Mouse (Mus musculus) gastrocnemius, postnatal 10 days (tissue): ENCODE results near the gene Bag2. TPM values are rescaled to one million over a fixed set of nuclear protein-coding genes. Genes with fewer than 3 reads are reported as not detected.
"Not testable (repeated sequence)": the region's sequence is repeated elsewhere in the genome, so short reads cannot be mapped to it uniquely, and the experiment has no call there.

ENCODE experiments used
- DNase-seq: peaks from one replicate; pipeline ENCODE4 v3.0.0; 2021; ENCODE audit warnings: mixed read lengths
- total RNA-seq, 2 experiments: library from RNA; stranded (reverse); gene quantifications; 2 replicates each; pipeline ENCODE4 v1.2.3; 2021

Bag2 gene
- total RNA-seq, 2 experiments from 2014 or later: 27.2 to 27.6 TPM

DNA sequence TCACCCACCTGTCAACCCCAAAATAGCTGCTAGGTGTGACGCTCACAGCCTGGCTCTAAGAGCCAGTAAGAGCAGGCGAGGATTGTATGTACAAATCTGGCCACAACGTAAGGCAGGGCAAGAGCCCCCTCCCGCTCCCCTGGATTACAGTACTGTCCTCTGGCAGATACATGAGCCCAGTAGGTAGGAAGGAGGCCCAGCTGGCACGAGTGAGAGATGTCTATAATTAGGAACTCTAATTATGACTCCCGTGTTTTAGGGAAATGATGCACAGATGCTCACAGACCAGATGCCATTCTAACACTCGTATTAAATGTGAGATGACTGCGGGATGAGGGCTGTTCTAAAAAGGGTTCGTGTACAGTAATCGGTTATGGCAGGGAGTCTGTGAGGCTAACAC lies 6.3 kb downstream of the Bag2 start:
- no peak for DNase-seq

DNA sequence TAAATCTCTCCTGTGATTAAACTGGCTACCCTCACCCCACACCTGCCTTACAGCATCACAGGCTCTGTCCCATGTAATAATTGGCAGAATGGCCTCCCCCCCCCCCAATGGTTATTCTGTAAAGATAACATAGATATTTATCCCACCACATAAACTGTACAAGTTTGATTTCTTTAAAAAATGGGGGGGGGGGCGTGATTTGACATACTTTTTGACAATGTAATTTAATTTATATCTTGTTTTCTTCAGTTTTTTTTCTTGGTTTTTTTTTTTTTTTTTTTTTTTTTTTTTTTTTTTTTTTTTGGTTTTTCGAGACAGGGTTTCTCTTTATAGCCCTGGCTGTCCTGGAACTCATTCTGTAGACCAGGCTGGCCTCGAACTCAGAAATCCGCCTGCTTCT lies 7.9 kb downstream of the Bag2 start:
- DNase-seq: not testable (repeated sequence)

DNA sequence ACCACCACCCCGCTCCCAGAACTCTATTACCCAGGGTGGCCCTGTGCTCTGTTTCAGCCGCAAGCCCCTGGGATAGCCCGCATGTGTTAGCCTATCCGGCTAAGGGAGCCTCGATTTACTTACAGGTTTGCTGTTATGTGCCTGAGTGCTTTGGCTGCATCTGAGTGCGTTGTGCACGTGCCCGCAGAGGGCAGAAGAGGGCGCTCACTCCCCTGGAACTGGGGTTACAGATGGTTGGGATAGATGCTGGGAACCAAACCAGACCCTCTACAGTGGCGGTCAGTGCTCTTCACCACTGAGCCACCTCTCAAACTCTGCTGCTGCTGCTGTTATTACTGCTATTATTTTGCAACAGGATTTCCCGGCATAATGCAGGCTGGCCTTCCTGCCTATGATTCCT lies 8.5 kb downstream of the Bag2 start:
- DNase-seq: no peak

DNA sequence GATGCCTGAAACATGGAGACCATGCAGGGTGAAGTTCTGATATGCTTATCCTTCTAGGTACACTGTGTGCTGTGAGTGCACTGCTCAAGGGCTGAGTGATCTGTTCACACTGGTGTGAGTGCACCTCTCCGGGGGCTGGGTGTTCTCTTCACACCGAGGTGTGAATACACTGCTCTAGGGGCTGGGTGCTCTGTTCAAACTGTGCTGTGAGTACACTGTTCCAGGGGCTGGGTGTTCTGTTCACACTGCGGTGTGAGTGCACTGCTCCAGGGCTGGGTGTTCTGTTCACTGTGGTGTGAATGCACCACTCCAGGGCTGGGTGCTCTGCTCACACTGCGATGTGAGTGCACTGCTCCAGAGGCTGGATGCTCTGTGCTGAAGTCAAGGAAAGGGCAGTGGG lies 11.7 kb downstream of the Bag2 start:
- DNase-seq: no peak

DNA sequence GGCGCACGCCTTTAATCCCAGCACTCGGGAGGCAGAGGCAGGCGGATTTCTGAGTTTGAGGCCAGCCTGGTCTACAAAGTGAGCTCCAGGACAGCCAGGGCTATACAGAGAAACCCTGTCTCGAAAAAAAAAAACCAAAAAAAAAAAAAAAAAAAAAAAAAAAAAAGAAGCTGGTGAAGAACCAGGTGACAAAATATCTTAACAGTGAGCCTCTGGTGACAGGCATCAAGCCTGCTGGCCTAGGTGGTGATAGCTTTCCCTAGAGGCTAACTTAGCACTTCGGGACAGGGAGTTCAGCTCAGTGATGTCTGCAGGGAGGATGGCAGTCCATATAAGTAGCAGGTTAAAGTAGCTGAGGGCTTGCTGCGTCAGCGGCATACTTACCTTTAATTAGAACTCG lies 12.8 kb downstream of the Bag2 start:
- not testable (repeated sequence) for DNase-seq

DNA sequence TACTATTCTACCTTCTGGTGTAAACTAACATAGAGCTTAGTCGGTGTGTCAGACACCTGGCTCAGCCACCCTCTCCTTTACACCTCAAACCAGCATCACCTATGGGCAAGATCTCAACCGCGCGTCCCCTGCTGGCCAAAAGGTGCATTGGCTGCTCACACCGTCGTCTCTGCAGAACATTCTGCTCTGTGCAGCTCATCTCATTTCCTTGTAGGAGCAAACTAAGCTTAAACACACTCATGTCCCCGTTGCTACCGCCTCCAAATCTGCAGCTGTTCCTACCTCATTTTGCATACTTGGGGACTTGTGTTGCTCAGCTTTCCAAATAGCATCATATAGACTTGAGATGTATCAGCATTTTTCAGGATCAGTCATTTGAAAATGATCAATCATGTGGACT lies 14.7 kb downstream of the Bag2 start:
- DNase-seq: no peak

DNA sequence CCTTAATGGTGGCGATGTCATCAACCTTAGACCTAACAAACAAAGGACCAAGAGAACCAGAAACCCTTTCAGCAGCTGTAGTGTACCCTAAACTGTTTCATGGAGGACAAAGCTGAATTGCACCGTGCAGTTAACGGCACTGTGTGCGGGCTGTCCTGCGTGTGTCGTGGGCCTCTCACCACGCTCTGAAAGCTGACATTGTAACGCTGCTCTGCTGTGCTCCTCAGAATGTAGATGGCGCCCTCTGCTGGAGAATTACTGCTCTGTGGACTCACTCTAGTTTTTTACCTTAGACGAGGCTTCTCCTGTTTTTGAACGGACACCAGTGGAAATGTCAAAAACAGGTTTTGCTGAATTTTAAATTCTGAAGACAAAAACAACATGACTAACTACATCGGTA lies 18.3 kb downstream of the Bag2 start:
- DNase-seq: peak; percentile 88

DNA sequence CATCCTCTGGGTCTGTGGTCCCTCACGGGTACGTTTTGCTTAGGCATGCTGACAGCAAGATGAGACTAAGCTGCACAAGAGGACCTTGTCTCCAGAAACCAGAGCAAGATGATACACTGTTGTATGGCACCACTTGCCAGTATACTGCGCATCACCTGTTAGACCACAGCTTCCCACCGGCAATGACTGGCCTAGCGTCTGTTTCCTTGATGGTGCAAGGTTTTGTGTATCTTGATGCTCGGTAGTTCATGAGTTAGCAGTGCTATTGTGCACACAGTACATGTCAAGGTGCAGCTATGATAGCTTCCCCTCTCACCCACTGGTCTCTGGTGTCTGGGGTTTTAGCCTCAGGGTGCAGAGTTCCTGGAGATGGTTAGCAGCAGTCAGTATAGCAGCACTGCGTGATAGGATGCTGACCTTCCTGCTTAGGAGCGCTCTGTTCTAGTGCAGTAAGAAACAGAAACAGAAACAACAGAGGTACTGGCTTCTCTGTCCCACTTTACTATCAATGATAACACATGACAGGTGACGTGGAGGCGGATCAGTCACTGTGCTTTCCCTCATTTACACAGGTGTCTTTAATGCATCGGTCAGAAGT lies 18.8 kb downstream of the Bag2 start:
- no peak for DNase-seq

DNA sequence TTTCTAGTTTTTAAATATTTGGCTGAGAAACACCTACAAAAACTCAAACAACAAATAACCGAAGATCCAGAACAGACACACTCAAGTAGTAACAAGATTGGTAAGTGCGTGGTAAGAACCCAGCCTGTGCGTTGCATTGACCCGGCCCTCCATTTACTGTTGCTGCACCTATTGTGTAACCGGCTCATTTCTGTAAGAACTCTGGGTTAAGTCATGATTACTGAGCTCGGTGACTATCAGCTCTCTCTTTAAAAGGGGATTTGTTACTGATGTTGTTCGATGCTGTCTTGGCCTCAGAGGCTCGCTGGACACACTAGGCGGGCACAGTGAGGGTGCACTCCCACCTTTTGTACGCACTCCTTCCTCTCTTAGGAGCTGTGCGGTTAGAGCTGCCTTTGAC lies 19.3 kb downstream of the Bag2 start:
- DNase-seq: no peak

DNA sequence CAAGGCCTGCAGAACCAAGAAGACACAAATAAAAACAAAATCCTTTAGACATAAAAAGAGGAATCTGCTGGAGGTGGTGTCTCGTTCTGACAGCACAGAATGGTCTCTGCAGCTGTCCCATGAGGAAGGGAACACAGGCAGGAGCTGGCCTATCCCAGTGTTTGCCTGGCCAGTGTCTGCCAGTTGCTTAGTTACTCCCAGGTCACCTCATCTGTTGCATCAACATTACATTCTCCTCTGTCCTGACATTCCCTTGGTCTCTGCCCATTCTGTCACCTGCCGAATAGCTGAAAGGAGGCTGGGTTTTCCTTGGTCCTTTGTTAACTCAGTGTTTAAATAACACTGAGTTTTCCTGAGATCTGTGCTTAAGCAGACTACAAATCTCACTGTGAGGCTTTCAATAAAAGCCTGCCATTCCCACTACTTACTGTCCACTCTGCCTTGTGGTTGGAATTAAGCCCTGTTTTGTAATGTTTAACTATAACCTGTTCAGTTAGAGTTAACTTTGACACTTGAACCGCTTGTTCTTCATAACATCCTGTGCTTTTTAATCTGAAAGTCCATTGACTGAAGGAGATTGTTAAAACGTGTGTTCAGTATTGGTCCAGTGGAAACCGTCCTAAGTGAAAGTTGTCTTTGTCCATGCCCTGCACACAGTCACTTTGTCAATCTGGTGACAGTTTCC lies 23.5 kb downstream of the Bag2 start:
- no peak for DNase-seq

DNA sequence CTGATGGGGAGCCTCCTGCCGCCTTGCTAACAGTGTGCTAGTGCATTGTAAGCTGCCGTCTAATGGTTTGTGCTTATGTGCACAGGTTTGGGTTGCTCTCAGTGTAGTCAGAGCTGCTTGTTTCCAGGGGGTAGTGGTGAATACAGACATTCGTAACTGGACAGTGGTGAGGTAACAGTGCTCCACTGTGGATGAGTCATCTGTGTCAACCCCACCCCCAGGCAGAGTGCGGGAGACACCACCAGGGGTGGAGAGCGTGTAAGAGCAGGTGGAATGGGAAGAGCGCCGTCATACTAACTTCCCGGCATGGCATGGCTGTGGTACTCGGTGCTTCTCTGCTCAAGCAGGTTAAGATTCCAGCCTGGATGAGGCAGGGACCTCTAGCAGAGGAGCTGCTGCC lies 24.6 kb downstream of the Bag2 start:
- DNase-seq: no peak

DNA sequence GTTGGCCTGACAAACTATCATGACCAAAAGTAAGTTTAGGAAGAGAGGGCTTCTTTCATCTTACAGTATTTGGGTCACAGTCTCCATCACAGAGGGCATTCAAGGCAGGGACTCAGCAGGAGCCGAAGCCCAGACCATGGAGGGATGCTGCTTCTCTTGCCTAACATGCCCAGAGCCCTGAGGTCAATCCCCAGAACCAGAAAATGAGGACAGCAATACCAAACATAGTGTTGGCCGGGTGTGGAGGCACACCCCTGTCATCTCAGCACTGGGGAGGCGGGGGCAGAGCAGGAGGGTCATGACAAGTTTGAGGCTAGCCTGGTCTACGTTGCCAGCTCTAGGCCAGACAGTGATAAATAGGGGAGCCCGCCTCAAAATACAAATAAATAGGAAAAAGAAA lies 32.5 kb downstream of the Bag2 start:
- no peak for DNase-seq

DNA sequence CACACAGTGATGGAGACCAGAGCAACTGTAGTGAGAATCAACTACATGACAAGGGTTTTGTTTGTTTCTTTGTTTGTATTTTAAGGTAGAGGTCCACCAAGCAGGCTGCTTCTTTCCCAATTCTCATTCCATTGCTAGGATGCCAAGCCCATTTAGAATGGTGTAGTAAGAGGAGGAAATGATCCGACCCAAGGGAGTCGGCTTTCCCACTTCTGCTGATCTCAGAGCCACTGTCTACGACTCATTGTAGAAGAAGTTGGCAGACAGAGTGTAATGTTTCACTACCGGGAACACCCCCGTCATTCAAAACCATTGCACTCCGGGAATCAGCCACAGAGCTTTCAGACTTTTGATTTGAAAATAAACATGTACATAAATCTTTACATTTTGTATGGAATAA lies 33.1 kb downstream of the Bag2 start:
- no peak for DNase-seq

DNA sequence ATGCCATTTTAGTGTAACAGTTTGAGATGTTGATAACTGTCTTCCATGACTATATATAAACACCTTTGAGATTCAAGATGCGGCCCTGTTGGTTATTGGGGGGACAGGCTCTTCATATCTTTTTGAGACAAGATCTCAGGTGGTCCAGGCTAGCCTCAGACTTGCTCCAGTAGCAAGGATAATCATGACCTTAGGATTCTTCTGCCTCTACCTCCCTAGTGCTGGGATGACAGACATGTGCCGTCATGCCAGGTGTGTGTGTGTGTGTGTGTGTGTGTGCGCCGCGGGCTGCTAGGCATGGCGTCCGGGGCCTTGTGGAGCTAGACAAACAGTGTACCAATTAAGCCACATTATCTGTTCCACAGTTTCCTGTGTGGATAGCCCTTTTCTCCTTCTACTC lies 36.6 kb downstream of the Bag2 start:
- DNase-seq: no peak

DNA sequence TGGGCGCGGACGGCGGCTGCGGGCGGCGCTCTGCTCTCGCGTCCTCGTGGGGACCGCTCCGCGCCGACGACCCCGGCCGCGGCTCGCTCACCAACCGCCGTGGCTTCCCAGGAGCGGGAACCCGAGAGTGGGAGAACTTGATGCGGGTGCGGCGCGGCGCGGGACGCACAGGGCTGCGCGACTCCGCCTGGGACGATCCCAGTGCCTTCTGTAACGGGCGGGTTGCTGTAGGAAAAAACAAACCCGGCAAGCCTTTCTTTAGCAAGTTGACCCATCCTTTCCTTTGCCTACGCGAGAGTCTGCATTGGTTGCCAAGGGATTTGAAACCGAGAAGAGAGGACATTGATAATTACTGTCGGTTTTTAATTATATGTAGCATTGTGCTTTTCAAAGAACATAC lies 37.4 kb downstream of the Bag2 start:
- no peak for DNase-seq

DNA sequence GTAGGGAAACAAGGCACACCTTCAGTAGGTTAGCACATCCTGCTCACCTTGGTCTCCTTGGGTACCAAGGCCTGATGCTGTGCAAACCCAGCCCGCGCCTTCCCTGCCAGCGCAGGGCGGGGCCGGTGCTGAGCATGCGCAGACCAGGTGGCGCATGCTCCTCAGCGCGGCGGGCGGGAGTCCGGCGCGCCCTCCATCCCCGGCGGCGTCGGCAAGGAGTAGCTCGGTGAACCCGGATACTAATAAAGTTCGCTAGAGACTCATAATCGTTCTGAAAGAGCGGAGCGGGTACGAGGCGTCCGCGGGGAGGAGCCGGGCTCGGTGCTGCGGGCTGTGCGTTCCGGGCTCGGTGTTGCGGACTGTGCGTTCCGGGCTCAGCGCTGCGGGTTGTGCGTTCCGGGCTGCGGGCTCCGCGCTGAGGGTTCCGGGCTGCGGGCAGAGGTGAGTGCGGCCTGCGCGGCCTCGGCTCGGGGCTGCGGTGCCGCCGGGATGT lies 37.8 kb downstream of the Bag2 start, which contains the start of gene Rab23:
Gene Rab23, plus strand, starts transcription at position 155 of the 493 bp plus-strand sequence.
- DNase-seq: peak; percentile 74

DNA sequence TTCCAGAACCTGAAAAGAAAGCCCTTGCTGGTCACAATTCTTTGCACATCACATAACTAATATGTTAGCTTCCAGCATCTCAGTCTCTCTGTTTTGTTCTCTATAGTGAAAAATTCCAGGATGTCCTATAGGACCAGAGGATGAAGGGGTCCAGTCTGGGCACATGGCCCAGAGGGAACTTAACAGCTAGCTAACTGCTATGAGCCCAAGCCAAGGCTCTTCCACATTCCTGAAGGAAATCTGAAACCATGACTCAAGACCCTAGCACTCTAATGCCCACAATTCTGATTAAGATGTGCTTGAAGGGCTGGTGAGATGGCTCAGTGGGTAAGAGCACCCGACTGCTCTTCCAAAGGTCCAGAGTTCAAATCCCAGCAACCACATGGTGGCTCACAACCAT lies 40.0 kb downstream of the Bag2 start:
- DNase-seq: no peak

DNA sequence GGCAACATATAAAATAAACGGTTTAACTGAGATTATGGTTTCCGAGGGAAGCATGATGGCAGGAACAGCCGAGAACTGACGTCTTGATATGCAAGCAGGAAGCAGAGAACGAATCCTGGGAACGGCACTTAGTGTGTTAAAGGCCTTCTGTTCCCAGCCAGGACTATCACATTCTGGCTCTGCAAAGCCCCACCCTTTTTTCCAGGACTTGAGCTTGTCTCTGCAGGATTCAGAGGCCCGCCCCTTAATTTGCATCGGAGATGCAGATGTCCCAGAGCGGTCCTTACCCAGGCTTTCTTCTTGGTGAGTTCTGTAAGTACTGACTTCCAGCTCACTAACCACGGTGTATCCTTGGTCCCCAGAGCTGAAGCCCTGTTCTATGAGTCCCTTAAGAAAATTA lies 42.8 kb downstream of the Bag2 start:
- no peak for DNase-seq

DNA sequence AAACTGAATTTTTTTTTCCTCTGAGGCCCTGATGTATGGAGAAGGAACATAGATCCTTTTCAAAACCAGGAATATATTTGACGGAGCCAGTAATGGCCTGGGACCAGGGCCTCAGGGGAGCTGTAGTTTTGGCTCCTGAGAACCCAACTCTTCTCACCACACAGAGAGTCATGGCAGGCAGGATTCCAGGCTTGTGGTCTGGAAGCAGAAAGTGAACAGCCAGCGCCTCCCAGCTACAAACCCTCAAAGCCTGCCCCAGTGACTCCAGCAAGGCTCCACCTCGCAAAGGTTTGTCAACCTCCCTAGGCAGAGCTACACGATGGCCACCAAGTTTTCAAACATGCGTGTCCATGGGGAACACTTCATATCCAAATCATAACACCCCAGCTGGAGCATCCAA lies 45.6 kb downstream of the Bag2 start:
- no peak for DNase-seq

DNA sequence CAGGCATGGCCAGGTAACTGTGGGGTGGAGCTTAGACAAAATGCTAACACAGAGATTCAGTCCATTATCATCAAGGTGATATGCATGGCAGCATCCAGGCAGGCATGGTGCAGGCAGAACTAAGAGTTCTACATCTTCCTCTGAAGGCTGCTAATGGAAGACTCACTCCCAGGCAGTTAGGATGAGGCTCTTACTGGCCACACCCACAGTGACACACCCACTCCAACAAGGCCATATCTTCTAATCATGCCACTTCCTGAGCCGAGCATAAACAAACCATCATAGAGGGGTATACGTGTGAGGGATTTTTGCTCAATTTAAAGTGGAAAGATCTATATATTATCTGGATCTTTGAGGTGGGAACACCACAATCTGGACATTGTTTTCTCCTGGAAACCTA lies 48.0 kb downstream of the Bag2 start:
- DNase-seq: no peak

DNA sequence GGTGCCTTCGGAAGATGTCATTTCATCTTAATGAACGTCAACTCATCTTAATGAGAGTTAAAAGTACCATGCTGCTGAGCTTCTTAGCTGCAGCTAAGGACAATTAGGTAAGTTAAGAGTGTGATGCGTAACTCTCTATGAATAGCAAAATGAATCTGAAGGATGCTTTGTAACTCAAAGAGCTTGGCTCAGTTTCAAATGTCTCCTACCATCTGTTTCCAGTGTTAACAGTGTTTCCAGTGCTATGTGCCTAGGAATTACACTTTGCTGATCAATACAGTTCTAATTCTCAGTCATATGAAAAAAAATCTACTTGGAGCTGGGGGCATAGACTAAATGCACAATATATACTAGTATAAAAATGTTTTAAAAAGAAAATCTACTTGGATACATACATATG lies 56.4 kb downstream of the Bag2 start:
- no peak for DNase-seq

DNA sequence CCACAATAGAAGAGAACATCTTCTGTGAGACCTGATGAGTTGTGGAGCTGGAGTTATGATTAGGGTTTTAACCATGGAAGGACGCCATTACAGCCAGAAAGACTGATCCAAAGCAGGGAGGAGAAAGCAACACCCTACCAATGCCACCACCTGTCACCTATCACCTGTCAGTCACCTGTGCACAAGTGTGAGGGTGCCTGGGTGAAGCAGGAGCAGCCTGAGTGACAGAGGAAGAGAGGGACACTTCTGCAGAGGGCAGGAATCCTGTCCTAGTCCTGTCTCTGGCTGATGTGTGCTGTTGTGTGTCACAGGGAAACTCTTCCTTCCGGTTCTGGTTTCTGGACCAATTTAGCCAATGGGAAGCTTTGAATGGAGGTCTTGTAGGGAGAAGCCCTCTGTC lies 61.6 kb downstream of the Bag2 start:
- no peak for DNase-seq
